Mouse (Mus musculus) neural tube, embryonic 14.5 days (tissue): ENCODE measurements around the gene Yipf6. TPM values are rescaled to one million over a fixed set of nuclear protein-coding genes. Genes with fewer than 3 reads are reported as not detected.

Source experiments
- ATAC-seq: fragments of 200-750 bp; cut with Nextera tagmentation; 2 replicates; pipeline ENCODE4 v1.8.0; 2017; ENCODE audit warnings: low read depth, mild to moderate bottlenecking, moderate TSS enrichment, moderate library complexity
- H3K27ac ChIP-seq: fragments of 300-500 bp; sonication (generic); 2 replicates; pipeline ENCODE4 v1.5.1; 2014; ENCODE audit warnings: low read depth, mild to moderate bottlenecking, control low read depth, low read length, moderate library complexity, mixed read lengths
- H3K27me3 ChIP-seq: fragments of 300-500 bp; sonication (generic); 2 replicates; pipeline ENCODE4 v1.6.1; 2014; ENCODE audit warnings: low read length; ENCODE audit not compliant: control insufficient read depth, insufficient read depth
- H3K36me3 ChIP-seq: fragments of 300-500 bp; sonication (generic); 2 replicates; pipeline ENCODE4 v1.6.1; 2014; ENCODE audit warnings: low read length, mixed read lengths; ENCODE audit not compliant: control insufficient read depth, insufficient read depth
- H3K4me1 ChIP-seq: fragments of 300-500 bp; sonication (generic); 2 replicates; pipeline ENCODE4 v1.6.1; 2014; ENCODE audit warnings: low read length; ENCODE audit not compliant: control insufficient read depth, insufficient read depth
- H3K4me2 ChIP-seq: fragments of 300-500 bp; sonication (generic); 2 replicates; pipeline ENCODE4 v1.6.1; 2014; ENCODE audit warnings: mild to moderate bottlenecking, low read depth, low read length, control low read depth
- H3K4me3 ChIP-seq: fragments of 300-500 bp; sonication (generic); 2 replicates; pipeline ENCODE4 v1.5.1; 2014; ENCODE audit warnings: low read depth, low read length, control low read depth, mixed read lengths
- H3K9ac ChIP-seq: fragments of 300-500 bp; sonication (generic); replicated peaks from 2 replicates; pipeline ENCODE4 v1.6.1; 2014; ENCODE audit warnings: low read depth, mild to moderate bottlenecking, control low read depth, low read length, mixed read lengths
- H3K9me3 ChIP-seq: fragments of 300-500 bp; sonication (generic); 2 replicates; pipeline ENCODE4 v1.6.1; 2016; ENCODE audit warnings: low read length; ENCODE audit not compliant: control insufficient read depth
- WGBS: fragments of 180-500 bp; shearing (Covaris S2); extraction: QIAGEN DNeasy Blood & Tissue Kit; methylation state at CpG from one replicate; pipeline ENCODE4 v1.1.7; 2014; 5-methylcytosine and 5-hydroxymethylcytosine counted together
- polyA plus RNA-seq: library from polyadenylated mRNA; unstranded; fragments of >200 nt; fragmentation: Nextera tagmentation; extraction: Ambion mirVana; gene quantifications from 2 replicates; pipeline ENCODE4 v1.2.1, GENCODE M21; 2014

Gene Yipf6
- 22.2 and 24.7 TPM in 2 replicates for polyA plus RNA-seq

DNA sequence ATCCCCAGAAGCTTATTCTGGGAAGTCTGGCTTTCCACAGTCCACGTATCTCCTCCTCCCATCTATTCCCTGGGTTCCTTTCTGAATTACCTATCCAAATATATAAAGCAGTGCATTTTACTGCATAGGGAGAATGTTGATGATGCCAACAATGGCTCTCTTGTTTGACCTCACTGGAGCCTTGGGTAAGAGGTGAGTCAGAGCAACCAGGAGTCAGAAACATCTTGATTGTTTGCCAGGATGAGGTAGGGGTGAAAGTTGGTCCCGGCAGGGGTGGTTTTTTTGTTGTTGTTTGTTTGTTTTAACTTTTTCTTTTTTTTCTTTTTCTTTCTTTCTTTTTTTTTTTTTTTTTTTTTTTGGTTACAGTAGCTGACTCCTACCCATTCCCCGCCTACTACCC lies at the start of gene Yipf6:
Yipf6 (plus strand) TSS at position 216 of the 400 bp plus-strand sequence.
- Histone ChIP-seq H3K36me3 (no peaks in the 10 kb centered on the region), H3K9me3 (no peaks in the 10 kb centered on the region), H3K4me3 (peak within 1 kb of the TSS; percentile 45), H3K9ac (peak within 1 kb of the TSS; percentile 56), H3K27me3 (no peaks in the 10 kb centered on the region), H3K4me1 (0 out of 2 replicates have a peak, but pooled peaks cover 2% of the 10 kb centered on the region), H3K27ac (peak within 1 kb of the TSS; percentile 88), H3K4me2 (peak within 1 kb of the TSS; percentile 52)
- no peak for ATAC-seq
- 70% methylated on average over 3 of the region's 3 CpGs for WGBS

DNA sequence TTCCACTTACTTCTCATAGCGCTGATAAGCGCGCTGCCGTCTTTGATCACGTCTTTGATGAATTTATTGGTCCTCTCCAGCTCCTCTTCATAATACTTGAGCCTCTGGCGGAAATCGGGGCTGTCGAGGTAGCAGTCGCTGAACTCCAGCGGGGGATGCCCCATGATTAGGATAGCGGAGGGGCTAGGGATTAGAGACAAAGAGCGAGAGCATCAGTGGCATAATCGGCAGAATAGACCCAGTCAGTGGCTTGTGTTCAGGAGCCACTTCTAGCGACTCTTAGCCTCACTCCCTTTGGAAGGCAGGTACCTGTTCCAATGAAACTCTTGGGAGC lies 46.1 kb upstream of the Yipf6 start:
- 17% methylated on average over 14 of the region's 14 CpGs for WGBS
- Histone ChIP-seq H3K36me3 (no peaks in the 10 kb centered on the region), H3K9ac (peak overlapping the region; percentile 63), H3K27ac (peak overlapping the region; percentile 84), H3K4me2 (peak overlapping the region; percentile 47), H3K4me3 (peak overlapping the region; percentile 47), H3K9me3 (no peaks in the 10 kb centered on the region), H3K27me3 (no peaks in the 10 kb centered on the region), H3K4me1 (no peaks in the 10 kb centered on the region)
- ATAC-seq: no peak

DNA sequence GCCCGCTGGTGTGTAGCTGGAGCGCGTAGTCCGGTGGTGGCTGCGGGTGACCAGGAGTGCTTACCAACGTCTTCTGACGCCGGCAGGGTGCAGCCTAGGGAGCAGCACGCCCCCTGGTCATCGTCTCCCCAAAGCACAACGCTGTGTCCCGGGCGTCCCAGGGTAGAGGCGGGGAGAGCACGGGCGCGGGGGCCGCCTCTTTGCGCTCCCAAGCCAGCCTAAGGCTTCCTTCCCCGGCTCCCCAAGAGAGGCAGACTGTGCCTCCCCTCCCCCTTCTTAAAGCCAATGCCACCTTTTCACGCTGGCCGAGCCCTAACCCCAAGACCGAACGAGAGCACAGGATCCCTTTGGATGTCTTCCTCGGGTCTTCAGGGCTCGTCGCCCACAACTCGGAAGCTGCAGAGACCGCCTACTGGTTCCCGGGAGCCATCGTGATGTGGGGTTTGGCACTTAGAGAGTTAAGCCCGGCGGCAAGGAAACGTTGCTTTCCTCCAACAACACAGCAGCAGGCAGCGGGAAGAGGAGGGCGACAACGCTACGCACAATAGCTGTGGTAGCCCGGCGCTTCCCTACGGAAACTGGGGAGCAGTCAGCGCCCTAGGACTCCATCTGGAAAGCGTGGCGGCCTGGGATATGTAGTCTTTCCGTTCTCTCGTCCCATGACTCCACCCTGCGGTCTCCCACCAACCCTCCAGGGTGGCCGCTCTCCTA lies 45.6 kb upstream of the Yipf6 start, which contains the start of gene Ophn1:
Ophn1 (minus strand) TSS at position 620 of the 711 bp plus-strand sequence.
- peak; percentile 97 for ATAC-seq
- H3K9ac ChIP-seq: peak within 1 kb of the TSS; percentile 63
- H3K9me3 ChIP-seq: no peaks in the 10 kb centered on the region
- WGBS: 6% methylated on average over 36 of the region's 48 CpGs
- H3K36me3 ChIP-seq: no peaks in the 10 kb centered on the region
- peak within 1 kb of the TSS; percentile 47 for H3K4me3 ChIP-seq
- no peaks in the 10 kb centered on the region for H3K27me3 ChIP-seq
- peak within 1 kb of the TSS; percentile 47 for H3K4me2 ChIP-seq
- peak within 1 kb of the TSS; percentile 84 for H3K27ac ChIP-seq
- H3K4me1 ChIP-seq: no peaks in the 10 kb centered on the region

DNA sequence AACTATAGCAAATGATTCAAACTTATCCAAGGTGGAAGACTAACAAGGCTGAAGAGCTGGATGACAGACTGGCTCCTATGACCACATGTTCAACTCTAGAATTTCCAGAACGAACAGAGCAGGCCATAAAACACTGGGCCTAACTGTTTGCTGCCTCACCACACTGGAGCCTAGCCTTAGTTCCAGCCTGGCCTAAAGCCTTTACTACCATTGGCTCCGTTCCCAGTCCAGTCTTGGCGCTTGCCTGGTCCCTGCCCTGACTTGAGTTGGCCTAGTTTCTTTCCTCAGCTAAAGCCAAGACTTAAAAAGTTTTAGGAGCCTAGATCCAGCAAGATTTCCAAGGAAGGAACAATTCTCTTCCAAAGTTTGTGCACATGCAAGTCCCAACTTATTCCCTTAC lies 37.8 kb upstream of the Yipf6 start:
- Histone ChIP-seq H3K9ac (no peak overlapping the region), H3K27ac (no peak overlapping the region), H3K27me3 (no peaks in the 10 kb centered on the region), H3K4me1 (no peaks in the 10 kb centered on the region), H3K4me2 (no peak overlapping the region), H3K9me3 (no peaks in the 10 kb centered on the region), H3K4me3 (no peak overlapping the region), H3K36me3 (no peaks in the 10 kb centered on the region)
- ATAC-seq: no peak
- WGBS: 63% methylated on average over 3 of the region's 3 CpGs

DNA sequence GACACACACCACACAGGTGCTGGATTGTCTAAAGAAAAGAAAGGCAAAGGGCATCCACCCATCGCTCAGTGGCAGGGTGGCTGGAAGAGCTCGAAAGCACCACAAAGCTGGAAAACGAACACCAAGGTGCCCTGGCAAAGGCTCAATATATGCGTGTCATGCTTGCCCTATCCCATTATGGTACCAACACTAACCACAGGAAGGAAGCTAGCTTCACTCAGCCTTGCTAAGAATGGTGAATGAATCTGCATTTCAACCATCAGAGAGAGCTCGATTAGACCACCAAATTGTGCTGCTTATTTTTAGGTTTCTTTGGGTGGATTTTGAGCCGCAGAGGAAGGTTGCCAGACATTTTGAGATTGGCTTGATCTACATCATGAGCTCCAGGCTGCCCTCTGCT lies 31.9 kb upstream of the Yipf6 start:
- no peak for ATAC-seq
- H3K4me2 ChIP-seq: no peak overlapping the region
- no peaks in the 10 kb centered on the region for H3K9me3 ChIP-seq
- H3K4me3 ChIP-seq: no peak overlapping the region
- no peaks in the 10 kb centered on the region for H3K4me1 ChIP-seq
- H3K36me3 ChIP-seq: no peaks in the 10 kb centered on the region
- H3K27me3 ChIP-seq: no peaks in the 10 kb centered on the region
- no peak overlapping the region for H3K27ac ChIP-seq
- no peak overlapping the region for H3K9ac ChIP-seq
- WGBS: 91% methylated on average over 6 of the region's 6 CpGs

DNA sequence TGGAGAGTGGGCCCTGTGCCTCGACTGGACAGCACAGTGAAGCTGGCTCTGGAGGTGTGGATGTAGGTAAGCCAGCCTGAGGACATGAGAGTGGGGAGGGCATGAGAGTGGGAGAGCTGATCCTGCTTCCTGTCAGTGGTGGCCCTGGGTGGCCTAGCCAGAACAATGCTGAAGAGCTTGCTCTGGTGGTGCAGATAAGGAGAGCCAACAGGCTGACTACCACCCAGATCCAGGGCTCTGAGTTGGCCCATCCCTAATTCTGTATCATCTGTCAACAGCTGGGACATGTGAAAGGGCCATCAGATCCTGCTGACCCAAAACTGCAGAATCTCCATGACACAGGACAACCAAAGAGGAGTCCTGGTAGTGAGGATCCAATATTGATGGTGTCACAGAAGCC lies 27.2 kb upstream of the Yipf6 start:
- H3K4me3 ChIP-seq: no peak overlapping the region
- WGBS: 56% methylated on average over 1 of the region's 1 CpGs
- ATAC-seq: no peak
- H3K27me3 ChIP-seq: no peaks in the 10 kb centered on the region
- H3K27ac ChIP-seq: no peak overlapping the region
- no peaks in the 10 kb centered on the region for H3K36me3 ChIP-seq
- H3K4me1 ChIP-seq: no peaks in the 10 kb centered on the region
- no peak overlapping the region for H3K4me2 ChIP-seq
- H3K9me3 ChIP-seq: no peaks in the 10 kb centered on the region
- H3K9ac ChIP-seq: no peak overlapping the region

DNA sequence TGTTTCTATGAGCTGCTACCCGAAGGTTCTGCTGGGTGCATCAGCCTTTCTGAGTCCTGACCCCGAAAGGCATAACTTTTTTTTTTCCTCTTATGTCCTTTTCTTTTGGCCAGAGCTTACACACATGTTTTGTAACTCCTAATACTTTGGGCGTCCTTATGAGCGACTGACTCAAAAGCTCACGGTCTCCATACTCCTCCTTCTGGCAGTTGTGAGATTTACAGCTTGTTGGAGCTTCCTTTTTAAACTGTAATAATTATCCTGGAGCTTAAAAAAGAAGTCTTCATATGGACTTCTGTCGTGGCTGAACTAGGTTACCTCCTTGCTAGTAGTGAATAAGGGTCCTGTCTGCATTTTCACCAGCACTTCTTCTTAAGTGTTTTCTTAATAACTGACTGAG lies 16.7 kb upstream of the Yipf6 start:
- no peaks in the 10 kb centered on the region for H3K27me3 ChIP-seq

DNA sequence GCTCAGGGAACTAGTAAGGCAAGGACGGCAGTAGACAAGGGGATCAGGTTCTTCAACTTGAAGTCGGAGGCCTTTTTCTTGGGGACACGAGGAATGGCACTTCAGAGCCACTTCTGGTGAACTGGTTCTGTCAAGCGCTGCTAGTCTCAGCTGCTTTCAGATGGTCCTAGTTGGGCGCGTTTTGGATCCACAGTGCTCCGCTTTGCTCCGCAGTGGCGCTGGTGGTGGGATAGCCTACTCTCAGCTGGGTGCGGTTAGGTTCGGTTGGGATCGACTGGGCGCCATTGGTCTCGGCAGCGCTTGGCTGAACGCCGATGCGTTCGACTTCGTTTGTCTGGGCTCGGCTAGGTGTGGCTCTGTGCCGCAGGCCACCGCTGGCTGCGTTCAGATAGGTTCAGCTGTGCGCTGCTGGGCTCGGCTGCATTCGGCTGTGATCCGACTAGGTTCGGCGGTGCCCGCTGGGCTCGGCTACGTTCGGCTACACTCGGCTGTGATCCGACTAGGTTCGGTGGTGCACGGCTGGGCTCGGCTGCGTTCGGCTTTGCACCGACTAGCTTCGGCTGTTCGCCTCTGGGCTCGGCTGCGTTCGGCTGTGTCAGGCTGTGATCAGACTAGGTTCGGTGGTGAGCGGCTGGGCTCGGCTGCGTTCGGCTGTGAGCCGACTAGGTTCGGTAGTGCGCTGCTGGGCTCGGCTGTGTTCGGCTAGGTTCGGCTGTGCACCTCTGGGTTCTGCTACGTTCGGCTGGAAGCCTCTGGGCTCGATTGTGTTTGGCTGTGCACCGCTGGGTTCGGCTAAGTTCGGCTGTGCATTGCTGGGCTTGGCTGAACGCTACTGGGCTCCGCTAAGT lies 815 bp downstream of the Yipf6 start:
- WGBS: 19% methylated on average over 64 of the region's 66 CpGs
- H3K9ac ChIP-seq: peak overlapping the region; percentile 56
- peak overlapping the region; percentile 88 for H3K27ac ChIP-seq
- 0 out of 2 replicates have a peak, but pooled peaks cover 2% of the 10 kb centered on the region for H3K4me1 ChIP-seq
- peak; percentile 97 for ATAC-seq
- peak overlapping the region; percentile 45 for H3K4me3 ChIP-seq
- H3K4me2 ChIP-seq: peak overlapping the region; percentile 52
- H3K36me3 ChIP-seq: no peaks in the 10 kb centered on the region
- no peaks in the 10 kb centered on the region for H3K27me3 ChIP-seq
- no peaks in the 10 kb centered on the region for H3K9me3 ChIP-seq

More for the DNA sequence above, 16.7 kb upstream of the Yipf6 start:
- no peaks in the 10 kb centered on the region for H3K4me1 ChIP-seq
- no peak overlapping the region for H3K4me3 ChIP-seq
- H3K4me2 ChIP-seq: no peak overlapping the region
- H3K9me3 ChIP-seq: no peaks in the 10 kb centered on the region
- 26% methylated on average over 6 of the region's 6 CpGs for WGBS
- no peak for ATAC-seq
- no peak overlapping the region for H3K27ac ChIP-seq
- H3K9ac ChIP-seq: no peak overlapping the region
- H3K36me3 ChIP-seq: no peaks in the 10 kb centered on the region
